Mouse (Mus musculus): ENCODE results near the gene Wap.

Gene Wap

GRCm38 (mm10) chr11:6627731-6628130 is 10.7 kb downstream of the Wap start:
- no peak for DNase-seq (ENCODE audit: low spot score)

GRCm38 (mm10) chr11:6626388-6626772 is 12.1 kb downstream of the Wap start:
- DNase-seq (ENCODE audit: low spot score): no peak

GRCm38 (mm10) chr11:6625478-6626387 is 12.7 kb downstream of the Wap start, which contains the start of gene Tbrg4:
Gene Tbrg4 (minus strand): TSS chr11:6626067.
- peak; percentile 77 for DNase-seq (ENCODE audit: low spot score)

GRCm38 (mm10) chr11:6624619-6625382 is 13.6 kb downstream of the Wap start:
- no peak for DNase-seq (ENCODE audit: low spot score)

GRCm38 (mm10) chr11:6623704-6624103 is 14.7 kb downstream of the Wap start:
- DNase-seq (ENCODE audit: low spot score): no peak

GRCm38 (mm10) chr11:6615250-6616205 is 22.9 kb downstream of the Wap start:
- DNase-seq (ENCODE audit: low spot score): no peak

GRCm38 (mm10) chr11:6605491-6606399 is 32.7 kb downstream of the Wap start, which contains the start of gene Nacad:
Gene Nacad (minus strand): TSS chr11:6606053.
- DNase-seq (ENCODE audit: low spot score): no peak

- no peak for DNase-seq (ENCODE audit: low spot score)
Observed at GRCm38 (mm10) chr11:6605021-6605481, 33.4 kb downstream of the Wap start.

- DNase-seq (ENCODE audit: low spot score): no peak
Observed at GRCm38 (mm10) chr11:6604604-6604936, 33.9 kb downstream of the Wap start.

- no peak for DNase-seq (ENCODE audit: low spot score)
Observed at GRCm38 (mm10) chr11:6603887-6604603, 34.4 kb downstream of the Wap start.

- no peak for DNase-seq (ENCODE audit: low spot score)
Observed at GRCm38 (mm10) chr11:6603224-6603623, 35.2 kb downstream of the Wap start.

- DNase-seq (ENCODE audit: low spot score): no peak
Observed at GRCm38 (mm10) chr11:6602662-6603061, 35.8 kb downstream of the Wap start.

GRCm38 (mm10) chr11:6601649-6602480 is 36.6 kb downstream of the Wap start:
- no peak for DNase-seq (ENCODE audit: low spot score)

- DNase-seq (ENCODE audit: low spot score): no peak
Observed at GRCm38 (mm10) chr11:6600284-6600944, 38.0 kb downstream of the Wap start.

- no peak for DNase-seq (ENCODE audit: low spot score)
Observed at GRCm38 (mm10) chr11:6599831-6600230, 38.6 kb downstream of the Wap start.

GRCm38 (mm10) chr11:6599011-6599681 is 39.3 kb downstream of the Wap start:
- no peak for DNase-seq (ENCODE audit: low spot score)

- no peak for DNase-seq (ENCODE audit: low spot score)
Observed at GRCm38 (mm10) chr11:6598191-6598889, 40.1 kb downstream of the Wap start.
